Mouse (Mus musculus) heart, embryonic 14.5 days (tissue): Measurements from ENCODE around the gene Alg14. TPM values are rescaled to one million over a fixed set of nuclear protein-coding genes. Genes with fewer than 3 reads are reported as not detected.

Source experiments
- ATAC-seq: fragments of 200-750 bp; cut with Nextera tagmentation; 2 replicates; pipeline ENCODE4 v1.8.0; 2017; ENCODE audit warnings: low read depth, moderate TSS enrichment; ENCODE audit not compliant: insufficient number of reproducible peaks, insufficient read depth, low FRiP score
- H3K27ac ChIP-seq, 2 experiments: fragments of 200-500 bp in 1 of 2; fragments of 300-500 bp in 1 of 2; sonication (generic) in 1 of 2; replicated peaks in 1 of 2; 2 replicates each; pipeline ENCODE4 v1.5.1; 2012 to 2014; ENCODE audit warnings: low read depth in 2 of 2, low read length in 2 of 2, control low read depth in 1 of 2, mild to moderate bottlenecking in 1 of 2, mixed read lengths in 1 of 2; ENCODE audit not compliant: control insufficient read depth in 1 of 2, insufficient read depth in 1 of 2
- H3K27me3 ChIP-seq: fragments of 300-500 bp; sonication (generic); 2 replicates; pipeline ENCODE4 v1.6.1; 2014; ENCODE audit warnings: mild to moderate bottlenecking, low read length, control low read depth; ENCODE audit not compliant: control insufficient read depth, insufficient read depth
- H3K36me3 ChIP-seq: fragments of 300-500 bp; sonication (generic); 2 replicates; pipeline ENCODE4 v1.6.1; 2014; ENCODE audit warnings: mild to moderate bottlenecking, control low read depth, low read length, mixed read lengths; ENCODE audit not compliant: control insufficient read depth, insufficient read depth
- H3K4me1 ChIP-seq, 2 experiments: fragments of 200-500 bp in 1 of 2; fragments of 300-500 bp in 1 of 2; sonication (generic) in 1 of 2; 2 replicates each; pipeline ENCODE4 v1.6.1; 2012 to 2014; ENCODE audit warnings: low read length in 2 of 2, control low read depth in 1 of 2, mixed read lengths in 1 of 2; ENCODE audit not compliant: control insufficient read depth in 2 of 2, insufficient read depth in 2 of 2
- H3K4me2 ChIP-seq: fragments of 300-500 bp; sonication (generic); 2 replicates; pipeline ENCODE4 v1.6.1; 2014; ENCODE audit warnings: mild to moderate bottlenecking, low read length
- H3K4me3 ChIP-seq, 2 experiments: fragments of 200-500 bp in 1 of 2; fragments of 300-500 bp in 1 of 2; sonication (generic) in 1 of 2; 2 replicates each; pipeline ENCODE4 v1.5.1; 2012 to 2014; ENCODE audit warnings: low read length in 2 of 2, mild to moderate bottlenecking in 2 of 2, control low read depth in 1 of 2, low read depth in 1 of 2, moderate library complexity in 1 of 2; ENCODE audit not compliant: control insufficient read depth in 1 of 2, insufficient read depth in 1 of 2
- H3K9ac ChIP-seq: fragments of 300-500 bp; sonication (generic); 2 replicates; pipeline ENCODE4 v1.6.1; 2014; ENCODE audit warnings: mild to moderate bottlenecking, low read length
- H3K9me3 ChIP-seq: fragments of 300-500 bp; sonication (generic); 2 replicates; pipeline ENCODE4 v1.6.1; 2016; ENCODE audit warnings: low read length, control low read depth; ENCODE audit not compliant: control insufficient read depth
- WGBS: fragments of 180-500 bp; shearing (Covaris S2); extraction: QIAGEN DNeasy Blood & Tissue Kit; methylation state at CpG from one replicate; pipeline ENCODE4 v1.1.7; 2014; 5-methylcytosine and 5-hydroxymethylcytosine counted together
- polyA plus RNA-seq: library from polyadenylated mRNA; unstranded; fragments of >200 nt; fragmentation: Nextera tagmentation; extraction: Ambion mirVana; gene quantifications from 2 replicates; pipeline ENCODE4 v1.2.1, GENCODE M21; 2014

The Alg14 gene
- polyA plus RNA-seq, 1 experiment from 2014 or later, result 41.9 TPM

DNA sequence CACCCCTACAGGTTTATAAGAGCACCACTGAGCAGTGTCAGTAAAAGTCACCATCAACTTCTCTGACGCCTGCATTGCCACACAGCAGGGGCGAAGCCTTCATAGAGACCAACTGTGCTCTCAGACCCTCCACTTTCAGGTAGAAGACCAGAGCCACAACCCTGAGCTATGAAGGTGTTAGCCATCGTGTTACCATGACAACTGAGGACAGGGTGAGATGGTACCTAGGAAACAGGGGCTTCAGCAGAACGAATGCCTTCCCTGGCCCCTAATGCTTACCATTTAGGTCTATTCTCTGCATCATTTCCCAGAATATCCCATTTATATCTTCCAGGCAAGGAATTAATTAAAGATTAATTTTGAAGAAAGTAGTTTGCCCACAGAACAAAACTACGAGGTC lies 17.4 kb downstream of the Alg14 start:
- no peak overlapping the region for H3K4me2 ChIP-seq
- H3K4me3 ChIP-seq, result no peak overlapping the region
- H3K36me3 ChIP-seq, result no peaks in the 10 kb centered on the region
- ATAC-seq, result no peak
- 87% methylated on average over 5 of the region's 5 CpGs for WGBS
- H3K27me3 ChIP-seq, result no peaks in the 10 kb centered on the region
- no peak overlapping the region for H3K9ac ChIP-seq
- H3K9me3 ChIP-seq, result no peaks in the 10 kb centered on the region
- H3K27ac ChIP-seq, result no peak overlapping the region
- H3K4me1 ChIP-seq, result no peaks in the 10 kb centered on the region

DNA sequence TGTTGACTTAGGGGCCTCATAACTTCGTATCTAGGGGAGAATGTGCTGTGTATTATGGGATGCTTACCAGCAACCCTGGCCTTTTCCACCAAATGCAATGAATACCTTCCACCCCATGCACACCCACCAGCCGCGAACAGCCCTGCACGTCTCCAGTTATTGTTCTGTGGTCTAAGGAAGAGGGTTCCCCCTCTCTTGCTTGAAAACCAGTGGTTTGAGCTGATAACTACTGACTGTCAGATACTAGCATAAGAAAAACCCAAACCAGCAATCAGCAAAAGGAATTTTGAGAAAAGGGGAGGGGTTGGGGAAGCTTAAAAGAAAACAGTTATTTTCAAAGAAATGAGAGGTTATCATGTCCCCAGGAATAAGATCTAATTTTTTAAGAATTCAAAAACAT lies 17.9 kb downstream of the Alg14 start:
- no peak overlapping the region for H3K27ac ChIP-seq
- H3K9ac ChIP-seq, result no peak overlapping the region
- no peak overlapping the region for H3K4me2 ChIP-seq
- 87% methylated on average over 4 of the region's 4 CpGs for WGBS
- ATAC-seq, result no peak
- H3K9me3 ChIP-seq, result no peaks in the 10 kb centered on the region
- no peaks in the 10 kb centered on the region for H3K4me1 ChIP-seq
- no peaks in the 10 kb centered on the region for H3K27me3 ChIP-seq
- no peaks in the 10 kb centered on the region for H3K36me3 ChIP-seq
- H3K4me3 ChIP-seq, result no peak overlapping the region

DNA sequence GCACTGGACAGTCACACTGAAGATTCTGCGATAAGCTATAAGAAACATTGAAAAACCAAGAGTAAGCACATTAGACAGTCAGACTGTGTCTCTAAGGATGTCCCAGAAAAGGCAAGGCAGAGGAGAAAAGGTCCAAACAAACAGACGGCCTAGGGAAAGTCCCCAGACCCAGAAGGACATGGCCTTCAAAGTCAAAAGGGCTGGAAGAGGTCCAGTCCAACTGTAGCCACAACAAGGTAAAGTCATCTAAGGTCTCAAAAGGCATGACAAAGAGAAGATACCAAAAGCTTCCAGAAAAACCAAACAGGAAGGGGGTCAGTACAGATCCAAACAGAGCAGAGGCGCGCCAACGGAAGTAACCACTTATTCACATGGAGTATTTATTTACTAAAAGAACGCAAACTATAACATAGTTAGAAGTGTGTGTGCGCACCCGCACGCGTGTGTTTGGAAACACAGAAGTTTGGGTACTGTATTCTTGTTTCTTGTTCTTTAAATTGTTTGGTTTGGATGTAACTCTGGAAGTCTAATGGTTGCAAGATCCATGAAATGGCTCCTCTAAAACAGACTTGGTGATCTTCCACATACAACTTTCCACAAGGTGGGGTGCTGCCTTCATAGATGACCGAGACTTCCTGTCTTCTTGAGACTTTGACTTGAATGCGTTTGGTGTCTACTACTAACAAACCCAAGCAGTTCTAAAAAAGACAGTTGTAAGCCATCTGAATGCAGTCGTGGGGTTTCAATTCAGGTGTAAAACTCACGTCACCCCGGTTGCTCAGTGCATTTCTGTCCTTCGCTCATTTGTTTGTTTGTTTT lies 18.5 kb downstream of the Alg14 start:
- 86% methylated on average over 16 of the region's 16 CpGs for WGBS
- ATAC-seq, result no peak

DNA sequence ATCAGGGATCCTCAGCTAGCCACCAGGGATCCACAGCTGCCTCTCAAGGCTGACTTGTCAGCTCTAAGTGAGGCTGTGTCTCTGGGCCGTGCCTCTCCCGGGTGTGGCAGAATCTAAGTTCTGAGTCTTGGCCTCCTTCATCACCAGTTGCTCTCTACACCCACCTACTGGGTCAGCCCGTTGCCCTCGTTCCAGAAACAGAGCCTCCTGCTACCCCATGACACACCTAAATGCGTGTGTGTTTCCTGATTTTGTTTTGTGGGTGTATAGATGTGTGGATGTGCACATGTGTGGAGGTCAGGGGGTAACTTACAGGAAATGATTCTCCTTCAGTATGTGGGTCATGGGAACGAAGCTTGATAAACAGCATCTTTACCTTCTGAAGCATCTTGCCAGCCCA lies 20.9 kb downstream of the Alg14 start:
- no peaks in the 10 kb centered on the region for H3K9me3 ChIP-seq
- H3K27me3 ChIP-seq, result no peaks in the 10 kb centered on the region
- 81% methylated on average over 6 of the region's 6 CpGs for WGBS
- no peak overlapping the region for H3K9ac ChIP-seq
- no peak for ATAC-seq
- H3K36me3 ChIP-seq, result 0 out of 2 replicates have a peak, but pooled peaks cover 2% of the 10 kb centered on the region
- no peak overlapping the region for H3K4me2 ChIP-seq
- no peak overlapping the region for H3K27ac ChIP-seq
- no peaks in the 10 kb centered on the region for H3K4me1 ChIP-seq
- no peak overlapping the region for H3K4me3 ChIP-seq

More for the DNA sequence above, 18.5 kb downstream of the Alg14 start:
- no peaks in the 10 kb centered on the region for H3K9me3 ChIP-seq
- H3K4me2 ChIP-seq, result no peak overlapping the region
- H3K27me3 ChIP-seq, result no peaks in the 10 kb centered on the region
- H3K36me3 ChIP-seq, result 0 out of 2 replicates have a peak, but pooled peaks cover 2% of the 10 kb centered on the region
- H3K27ac ChIP-seq, result no peak overlapping the region
- H3K4me1 ChIP-seq, result no peaks in the 10 kb centered on the region
- no peak overlapping the region for H3K4me3 ChIP-seq
- no peak overlapping the region for H3K9ac ChIP-seq

DNA sequence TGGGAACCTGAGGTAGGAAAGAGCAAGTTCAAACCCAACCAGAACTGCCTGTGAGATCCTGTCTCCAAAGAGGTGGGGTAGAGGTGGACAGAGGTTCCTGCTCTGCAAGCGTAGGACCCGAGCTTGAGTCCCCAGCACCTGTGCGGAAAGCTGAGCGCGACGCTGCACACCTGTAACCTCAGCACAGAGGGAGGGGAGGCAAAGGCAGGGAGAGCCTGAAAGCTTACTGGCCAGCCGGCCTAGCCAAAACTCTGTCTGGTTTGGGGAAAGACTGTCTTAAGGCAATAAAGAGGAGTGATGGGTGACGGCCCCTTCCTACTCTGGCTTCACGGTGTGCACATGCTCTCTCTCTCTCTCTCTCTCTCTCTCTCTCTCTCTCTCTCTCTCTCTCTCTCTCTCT lies 21.4 kb downstream of the Alg14 start:
- Histone ChIP-seq H3K4me1 (no peaks in the 10 kb centered on the region), H3K27ac (no peak overlapping the region), H3K27me3 (no peaks in the 10 kb centered on the region), H3K9ac (no peak overlapping the region), H3K4me2 (no peak overlapping the region), H3K36me3 (0 out of 2 replicates have a peak, but pooled peaks cover 2% of the 10 kb centered on the region), H3K9me3 (no peaks in the 10 kb centered on the region), H3K4me3 (no peak overlapping the region)
- ATAC-seq, result no peak
- 77% methylated on average over 9 of the region's 9 CpGs for WGBS

DNA sequence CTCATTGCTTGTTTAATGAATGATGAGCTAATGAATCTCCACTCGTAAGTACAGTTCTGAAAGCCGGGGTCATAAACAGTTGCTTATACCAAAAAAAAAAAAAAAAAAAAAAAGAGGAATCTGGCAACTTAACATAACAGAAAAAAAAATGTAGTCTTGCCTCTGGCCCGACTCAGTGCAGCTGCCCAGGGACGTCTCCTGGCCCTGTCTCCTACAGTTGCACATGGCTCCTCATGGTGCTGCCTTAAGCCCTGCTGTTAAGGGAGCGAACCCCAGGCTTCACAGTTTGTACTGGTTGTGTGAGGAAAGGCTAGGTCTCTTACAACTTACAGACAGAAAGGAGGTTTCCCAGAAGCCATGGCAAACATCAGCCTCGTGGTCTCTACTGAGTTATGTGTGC lies 22.6 kb downstream of the Alg14 start:
- H3K4me3 ChIP-seq, result no peak overlapping the region
- 77% methylated on average over 6 of the region's 6 CpGs for WGBS
- no peak overlapping the region for H3K4me2 ChIP-seq
- H3K4me1 ChIP-seq, result no peaks in the 10 kb centered on the region
- H3K27me3 ChIP-seq, result no peaks in the 10 kb centered on the region
- 0 out of 2 replicates have a peak, but pooled peaks cover 2% of the 10 kb centered on the region for H3K36me3 ChIP-seq
- H3K27ac ChIP-seq, result no peak overlapping the region
- H3K9me3 ChIP-seq, result no peaks in the 10 kb centered on the region
- no peak for ATAC-seq
- H3K9ac ChIP-seq, result no peak overlapping the region

DNA sequence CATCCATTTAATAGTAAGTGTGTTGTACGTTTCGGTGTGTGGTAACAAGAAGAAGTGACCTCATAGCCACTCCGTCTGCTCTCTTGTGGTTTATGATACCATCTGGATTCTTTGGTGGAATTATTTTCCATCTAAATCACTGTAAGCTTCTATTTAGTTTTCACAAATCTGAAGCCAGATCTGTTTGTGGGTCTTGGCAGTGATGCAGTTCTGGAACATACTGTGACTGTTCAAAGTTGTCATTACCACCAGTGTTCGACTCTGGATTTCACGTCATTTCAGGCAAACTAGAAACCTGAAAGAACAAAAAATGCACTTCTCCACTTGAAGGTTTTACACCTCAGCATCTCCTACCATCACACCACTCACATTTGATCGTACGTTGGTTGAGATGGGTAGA lies 23.9 kb downstream of the Alg14 start:
- no peak overlapping the region for H3K4me2 ChIP-seq
- no peak overlapping the region for H3K4me3 ChIP-seq
- H3K4me1 ChIP-seq, result no peaks in the 10 kb centered on the region
- H3K36me3 ChIP-seq, result 0 out of 2 replicates have a peak, but pooled peaks cover 2% of the 10 kb centered on the region
- ATAC-seq, result no peak
- no peak overlapping the region for H3K9ac ChIP-seq
- no peak overlapping the region for H3K27ac ChIP-seq
- H3K27me3 ChIP-seq, result no peaks in the 10 kb centered on the region
- H3K9me3 ChIP-seq, result no peaks in the 10 kb centered on the region
- WGBS, result 97% methylated on average over 7 of the region's 7 CpGs

DNA sequence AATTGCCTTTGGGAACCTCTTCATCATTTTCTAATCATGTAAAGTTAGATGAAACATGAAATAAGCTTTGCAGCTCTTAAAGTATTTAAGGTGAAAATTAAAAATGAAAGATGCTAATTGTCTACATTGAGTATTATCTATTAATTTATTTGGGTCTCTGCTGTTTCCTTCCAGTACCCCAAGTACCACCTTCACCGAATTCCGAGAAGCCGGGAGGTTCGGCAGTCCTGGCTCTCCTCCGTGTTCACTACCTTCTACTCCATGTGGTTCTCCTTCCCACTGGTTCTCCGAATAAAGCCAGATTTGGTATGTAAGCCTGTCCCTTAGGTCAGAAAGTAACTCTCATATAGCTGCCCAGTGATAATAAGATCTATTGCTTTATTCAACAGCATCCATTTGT lies 28.3 kb downstream of the Alg14 start:
- H3K9ac ChIP-seq, result no peak overlapping the region
- 92% methylated on average over 6 of the region's 6 CpGs for WGBS
- H3K4me3 ChIP-seq, result no peak overlapping the region
- peaks cover 2% of the 10 kb centered on the region; the same call in 1 of the 2 replicates for H3K36me3 ChIP-seq
- H3K9me3 ChIP-seq, result 0 out of 2 replicates have a peak, but pooled peaks cover 3% of the 10 kb centered on the region
- no peaks in the 10 kb centered on the region for H3K27me3 ChIP-seq
- no peaks in the 10 kb centered on the region for H3K4me1 ChIP-seq
- H3K4me2 ChIP-seq, result no peak overlapping the region
- ATAC-seq, result no peak
- H3K27ac ChIP-seq, result no peak overlapping the region
